Mouse (Mus musculus): ENCODE results near the gene Map1lc3a. TPM values are rescaled to one million over a fixed set of nuclear protein-coding genes. Genes with fewer than 3 reads are reported as not detected.
A peak's percentile ranks its signal among the peaks of the same experiment; 100 is the strongest.

Gene Map1lc3a
- total and polyA plus RNA-seq, 3 experiments = 713 to 1,030 (median 821) TPM

DNA sequence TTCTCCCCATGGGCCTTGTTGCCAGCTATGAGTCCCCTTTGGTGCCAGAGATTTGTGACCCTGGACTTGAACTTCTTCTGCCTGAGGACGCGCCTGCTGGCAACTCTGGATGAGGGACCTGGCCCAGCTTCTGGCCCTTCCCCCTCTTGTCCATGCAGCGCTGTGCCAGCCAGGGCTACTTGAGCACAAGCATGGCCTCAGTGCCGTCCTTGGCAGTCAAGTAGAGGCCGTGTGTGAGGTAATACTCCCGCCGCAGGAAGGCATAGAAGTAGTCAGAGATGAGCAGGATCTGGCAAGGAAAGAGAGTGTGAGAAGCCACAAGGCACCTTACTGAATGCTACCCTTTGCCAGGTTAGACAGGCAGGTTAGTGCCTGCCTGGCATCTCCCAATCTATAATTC lies 2.3 kb downstream of the Map1lc3a start:
- Histone ChIP-seq H3K27me3 (ENCODE audit: control insufficient read depth, insufficient read depth, low read length) (no peaks in the 10 kb centered on the region), H3K4me3 (no peak overlapping the region), H3K27ac (peak overlapping the region; percentile 100), H3K4me1 (ENCODE audit: control insufficient read depth, insufficient read depth, low read length) (peaks cover 13% of the 10 kb centered on the region), H3K36me3 (ENCODE audit: control insufficient read depth, insufficient read depth, low read length) (no peaks in the 10 kb centered on the region; the same call in 1 of the 2 replicates), H3K79me2 (replicated peaks; ENCODE audit: control insufficient read depth, insufficient read depth, low read length) (no peaks in the 10 kb centered on the region), H3K9ac (ENCODE audit: low read depth, low read length) (peak overlapping the region; percentile 5; the same call in 1 of the 2 replicates)
- 58% methylated on average over 7 of the region's 7 CpGs for WGBS
- intact Hi-C loops (cut with DNase I) = no loop called here
- DNase-seq = peak; percentile 70 to 82
- TF ChIP-seq EP300 (IDR thresholded peaks at IDR 0.05; ENCODE audit: insufficient read depth, low read depth, low read length) = peak; percentile 75
- TF ChIP-seq POLR2A (IDR thresholded peaks at IDR 0.05; ENCODE audit: insufficient read depth, low read depth, low read length) = 0 out of 2 replicates have a peak, but pooled peaks have one; percentile 51
- no peak for TF ChIP-seq CTCF (IDR thresholded peaks at IDR 0.05)

DNA sequence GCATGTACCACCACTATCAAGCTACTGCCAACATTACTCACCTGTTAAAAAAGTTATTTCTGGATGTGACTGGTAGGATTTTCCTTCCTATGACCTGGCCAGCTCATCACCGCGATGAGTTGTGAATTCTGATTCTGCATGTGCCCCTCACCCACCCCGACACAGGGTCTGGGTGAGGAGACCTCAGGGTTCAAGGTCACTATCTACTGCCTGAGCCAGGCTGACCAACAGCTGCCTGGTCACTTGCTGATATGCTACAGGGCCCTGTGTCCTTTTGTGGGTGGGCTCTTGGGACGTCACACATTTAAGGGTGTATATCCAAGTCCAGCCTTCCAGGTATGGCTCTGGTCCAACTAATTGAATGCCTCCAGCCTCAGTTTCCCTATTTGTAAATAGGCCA lies 3.1 kb downstream of the Map1lc3a start:
- H3K4me1 ChIP-seq (ENCODE audit: control insufficient read depth, insufficient read depth, low read length) = peaks cover 15% of the 10 kb centered on the region
- H3K79me2 ChIP-seq (replicated peaks; ENCODE audit: control insufficient read depth, insufficient read depth, low read length) = no peaks in the 10 kb centered on the region
- no peak overlapping the region for H3K4me3 ChIP-seq
- H3K9ac ChIP-seq (ENCODE audit: low read depth, low read length) = no peak overlapping the region
- intact Hi-C loops (cut with DNase I) = no loop called here
- TF ChIP-seq EP300 (IDR thresholded peaks at IDR 0.05; ENCODE audit: insufficient read depth, low read depth, low read length) (no peak), CTCF (IDR thresholded peaks at IDR 0.05) (no peak), POLR2A (IDR thresholded peaks at IDR 0.05; ENCODE audit: insufficient read depth, low read depth, low read length) (no peak)
- H3K36me3 ChIP-seq (ENCODE audit: control insufficient read depth, insufficient read depth, low read length) = no peaks in the 10 kb centered on the region; the same call in 1 of the 2 replicates
- peak overlapping the region; percentile 100 for H3K27ac ChIP-seq
- DNase-seq = no peak
- no peaks in the 10 kb centered on the region for H3K27me3 ChIP-seq (ENCODE audit: control insufficient read depth, insufficient read depth, low read length)
- 70% methylated on average over 4 of the region's 4 CpGs for WGBS

DNA sequence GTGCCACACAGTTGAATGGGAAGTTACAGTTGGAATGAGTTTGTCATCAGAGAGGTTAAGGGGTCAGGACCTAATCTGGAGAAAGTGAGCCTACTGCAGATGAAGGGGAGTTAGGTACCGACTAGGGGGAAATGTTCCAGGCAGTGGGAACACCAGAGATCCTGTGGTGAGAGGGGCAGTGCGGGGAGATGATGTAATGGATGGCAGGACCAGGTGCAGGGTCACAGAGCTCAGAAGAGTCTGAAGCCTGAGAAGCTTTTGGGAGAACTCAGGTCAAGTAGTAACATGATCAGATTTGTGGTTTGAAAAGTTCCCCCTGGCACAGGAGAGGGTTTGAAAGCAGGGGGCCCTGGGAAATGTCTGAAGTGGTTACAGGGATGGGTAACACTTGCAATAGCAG lies 4.0 kb downstream of the Map1lc3a start:
- 60% methylated on average over 2 of the region's 2 CpGs for WGBS

GRCm38 (mm10) chr2:155283793-155284192 lies 7.7 kb downstream of the Map1lc3a start:
- Histone ChIP-seq H3K36me3 (ENCODE audit: control insufficient read depth, insufficient read depth, low read length) (no peaks in the 10 kb centered on the region; the same call in 1 of the 2 replicates), H3K9ac (ENCODE audit: low read depth, low read length) (no peak overlapping the region), H3K27ac (peak overlapping the region; percentile 77), H3K27me3 (ENCODE audit: control insufficient read depth, insufficient read depth, low read length) (no peaks in the 10 kb centered on the region), H3K4me1 (ENCODE audit: control insufficient read depth, insufficient read depth, low read length) (peaks cover 16% of the 10 kb centered on the region), H3K79me2 (replicated peaks; ENCODE audit: control insufficient read depth, insufficient read depth, low read length) (no peaks in the 10 kb centered on the region), H3K4me3 (no peak overlapping the region)
- WGBS = 63% methylated on average over 4 of the region's 4 CpGs
- intact Hi-C loops (cut with DNase I) = no loop called here
- DNase-seq = peak; percentile 59 to 73
- TF ChIP-seq POLR2A (IDR thresholded peaks at IDR 0.05; ENCODE audit: insufficient read depth, low read depth, low read length) (0 out of 2 replicates have a peak, but pooled peaks have one; percentile 31), CTCF (IDR thresholded peaks at IDR 0.05) (no peak), EP300 (IDR thresholded peaks at IDR 0.05; ENCODE audit: insufficient read depth, low read depth, low read length) (0 out of 2 replicates have a peak, but pooled peaks have one; percentile 41)

More for the DNA sequence above, 4.0 kb downstream of the Map1lc3a start:
- Histone ChIP-seq H3K4me1 (ENCODE audit: control insufficient read depth, insufficient read depth, low read length) (peaks cover 16% of the 10 kb centered on the region), H3K4me3 (no peak overlapping the region), H3K79me2 (replicated peaks; ENCODE audit: control insufficient read depth, insufficient read depth, low read length) (no peaks in the 10 kb centered on the region), H3K36me3 (ENCODE audit: control insufficient read depth, insufficient read depth, low read length) (no peaks in the 10 kb centered on the region; the same call in 1 of the 2 replicates), H3K27me3 (ENCODE audit: control insufficient read depth, insufficient read depth, low read length) (no peaks in the 10 kb centered on the region), H3K27ac (no peak overlapping the region), H3K9ac (ENCODE audit: low read depth, low read length) (no peak overlapping the region)
- TF ChIP-seq POLR2A (IDR thresholded peaks at IDR 0.05; ENCODE audit: insufficient read depth, low read depth, low read length) = no peak
- TF ChIP-seq CTCF (IDR thresholded peaks at IDR 0.05) = no peak
- TF ChIP-seq EP300 (IDR thresholded peaks at IDR 0.05; ENCODE audit: insufficient read depth, low read depth, low read length) = no peak
- DNase-seq = no peak
- intact Hi-C loops (cut with DNase I) = no loop called here

DNA sequence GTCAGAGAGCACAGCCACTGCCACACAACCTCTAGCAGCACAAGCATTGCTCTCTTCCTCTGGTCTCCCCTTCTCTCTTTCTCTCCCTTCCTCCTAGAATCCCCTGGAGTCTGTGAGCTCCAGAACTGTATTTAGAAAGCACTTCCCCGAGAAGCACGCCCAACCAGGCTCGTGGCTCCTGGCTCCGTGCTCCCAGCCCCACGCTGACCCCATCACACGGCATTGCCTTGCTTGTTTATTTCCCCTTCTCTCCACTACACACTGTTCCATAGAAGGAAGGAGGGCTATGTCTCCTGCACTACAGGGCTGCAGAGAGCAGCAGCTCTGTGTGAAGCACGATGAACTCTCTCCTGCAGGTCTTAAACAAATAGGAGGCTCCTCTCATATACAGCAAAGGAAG lies 8.6 kb downstream of the Map1lc3a start:
- WGBS = 40% methylated on average over 7 of the region's 7 CpGs
- Histone ChIP-seq H3K4me1 (ENCODE audit: control insufficient read depth, insufficient read depth, low read length) (peaks cover 15% of the 10 kb centered on the region), H3K79me2 (replicated peaks; ENCODE audit: control insufficient read depth, insufficient read depth, low read length) (no peaks in the 10 kb centered on the region), H3K36me3 (ENCODE audit: control insufficient read depth, insufficient read depth, low read length) (no peaks in the 10 kb centered on the region), H3K27ac (peak overlapping the region; percentile 77), H3K4me3 (no peak overlapping the region), H3K9ac (ENCODE audit: low read depth, low read length) (peak overlapping the region; percentile 34; the same call in 1 of the 2 replicates), H3K27me3 (ENCODE audit: control insufficient read depth, insufficient read depth, low read length) (no peaks in the 10 kb centered on the region)
- DNase-seq = peak in 1 of 2 experiments; percentile 37
- intact Hi-C loops (cut with DNase I) = no loop called here
- TF ChIP-seq POLR2A (IDR thresholded peaks at IDR 0.05; ENCODE audit: insufficient read depth, low read depth, low read length) (no peak), EP300 (IDR thresholded peaks at IDR 0.05; ENCODE audit: insufficient read depth, low read depth, low read length) (0 out of 2 replicates have a peak, but pooled peaks have one; percentile 8), CTCF (IDR thresholded peaks at IDR 0.05) (no peak)

GRCm38 (mm10) chr2:155285744-155286143 lies 9.6 kb downstream of the Map1lc3a start:
- WGBS = 78% methylated on average over 6 of the region's 6 CpGs
- Histone ChIP-seq H3K79me2 (replicated peaks; ENCODE audit: control insufficient read depth, insufficient read depth, low read length) (no peaks in the 10 kb centered on the region), H3K36me3 (ENCODE audit: control insufficient read depth, insufficient read depth, low read length) (no peaks in the 10 kb centered on the region), H3K4me3 (no peak overlapping the region), H3K4me1 (ENCODE audit: control insufficient read depth, insufficient read depth, low read length) (peaks cover 15% of the 10 kb centered on the region), H3K27ac (peak overlapping the region; percentile 28), H3K27me3 (ENCODE audit: control insufficient read depth, insufficient read depth, low read length) (no peaks in the 10 kb centered on the region), H3K9ac (ENCODE audit: low read depth, low read length) (no peak overlapping the region; the same call in 1 of the 2 replicates)
- no peak for TF ChIP-seq POLR2A (IDR thresholded peaks at IDR 0.05; ENCODE audit: insufficient read depth, low read depth, low read length)
- TF ChIP-seq CTCF (IDR thresholded peaks at IDR 0.05) = no peak
- no peak for TF ChIP-seq EP300 (IDR thresholded peaks at IDR 0.05; ENCODE audit: insufficient read depth, low read depth, low read length)
- DNase-seq = no peak
- intact Hi-C loops (cut with DNase I) = no loop called here

Data from heart, adult 2 months (tissue).